In the genomic region with DNA sequence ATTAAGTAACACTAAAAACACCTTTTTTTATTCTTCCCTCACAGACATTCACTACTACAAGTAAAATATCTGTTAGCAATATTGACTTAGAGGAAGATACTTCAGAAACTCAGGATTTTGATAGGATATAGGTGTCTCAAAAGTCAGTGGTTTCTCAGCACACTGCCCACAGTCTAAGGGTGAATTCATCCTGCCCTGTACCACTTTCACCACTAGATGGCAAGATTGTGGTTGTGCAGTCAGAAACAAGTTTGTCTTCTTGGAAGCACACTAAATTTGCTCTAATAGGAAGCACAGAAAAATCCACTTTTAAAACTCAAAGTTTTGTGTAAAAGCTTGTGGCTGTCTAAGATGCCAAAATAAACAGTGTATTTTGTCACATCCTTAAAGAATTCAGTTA, we compare ENCODE assay signal across 8 mouse cellular contexts. TPM values are rescaled to one million over a fixed set of nuclear protein-coding genes. Genes with fewer than 3 reads are reported as not detected.
DNase-seq lines count a peak whose midpoint lies in the region; ATAC-seq lines count a peak whose summit lies in the region.

No protein-coding gene starts in this region.

- no peak for DNase-seq in forebrain, embryonic 11.5 days (ENCODE audit: low spot score)
- DNase-seq in right cerebral cortex, adult 18-20 months = peak; percentile 33
- no peak for DNase-seq in right cerebral cortex, postnatal 4 days
- peak; percentile 30 for DNase-seq in embryo, embryonic 11 days
- DNase-seq in kidney, postnatal 14 days = peak; percentile 53
- DNase-seq in neural tube, embryonic 10.5 days (ENCODE audit: extremely low spot score, low spot score) = no peak

- H3K9ac ChIP-seq in forebrain, embryonic 11.5 days (ENCODE audit: low read length) = no peak overlapping the region
- H3K9ac ChIP-seq in forebrain, embryonic 13.5 days = no peak overlapping the region

- H3K9me3 ChIP-seq in forebrain, embryonic 11.5 days (ENCODE audit: control insufficient read depth, low read length) = no peaks in the 10 kb centered on the region
- no peaks in the 10 kb centered on the region for H3K9me3 ChIP-seq in forebrain, embryonic 13.5 days (replicated peaks)

- no peak overlapping the region for H3K4me2 ChIP-seq in forebrain, embryonic 11.5 days (ENCODE audit: low read depth, low read length, severe bottlenecking)
- no peak overlapping the region for H3K4me2 ChIP-seq in forebrain, embryonic 13.5 days

- H3K27ac ChIP-seq in forebrain, embryonic 11.5 days (ENCODE audit: low read depth, low read length) = no peak overlapping the region
- H3K27ac ChIP-seq in forebrain, embryonic 13.5 days = no peak overlapping the region

- H3K27me3 ChIP-seq in forebrain, embryonic 11.5 days (ENCODE audit: control insufficient read depth, insufficient read depth, low read length) = no peaks in the 10 kb centered on the region
- no peaks in the 10 kb centered on the region for H3K27me3 ChIP-seq in forebrain, embryonic 13.5 days

- ATAC-seq in forebrain, embryonic 11.5 days (replicated peaks; ENCODE audit: low FRiP score) = 0 out of 2 replicates have a peak, but pooled peaks have one; percentile 44
- ATAC-seq in forebrain, embryonic 13.5 days = no peak
- peak; percentile 99 for ATAC-seq in megakaryocyte progenitor cell, adult 5-6 weeks (replicated peaks; ENCODE audit: poor library complexity)

- H3K4me1 ChIP-seq in forebrain, embryonic 11.5 days (replicated peaks; ENCODE audit: control insufficient read depth, insufficient read depth, low read length) = no peaks in the 10 kb centered on the region
- no peaks in the 10 kb centered on the region for H3K4me1 ChIP-seq in forebrain, embryonic 13.5 days

- no peaks in the 10 kb centered on the region; the same call in 1 of the 2 replicates for H3K36me3 ChIP-seq in forebrain, embryonic 11.5 days (ENCODE audit: control insufficient read depth, insufficient read depth, low read length)
- H3K36me3 ChIP-seq in forebrain, embryonic 13.5 days (ENCODE audit: poor library complexity, severe bottlenecking) = peaks cover 31% of the 10 kb centered on the region

- no peak overlapping the region for H3K4me3 ChIP-seq in forebrain, embryonic 11.5 days (ENCODE audit: low read depth, low read length)
- H3K4me3 ChIP-seq in forebrain, embryonic 13.5 days = no peak overlapping the region

RNA-seq across cellular contexts. Expression of gene Zfp944, which starts 8.4 kb away (rescaled TPM):
- 16.0 and 18.8 TPM in 2 replicates for polyA plus RNA-seq in forebrain, embryonic 11.5 days (2014; fragmentation: Nextera tagmentation; extraction: Ambion mirVana)
- polyA plus RNA-seq in forebrain, embryonic 13.5 days (2015; fragmentation: Nextera tagmentation; extraction: Ambion mirVana) = 16.3 and 17.6 TPM in 2 replicates
- total RNA-seq in megakaryocyte progenitor cell, adult 5-6 weeks (2015) = 19.3 and 22.5 TPM in 2 replicates
- 6.3 and 8.8 TPM in 2 replicates for total RNA-seq in megakaryocyte progenitor cell, adult 5-6 weeks (2017)

RNA-seq across cellular contexts. Expression of gene Zfp758, which starts 8.5 kb away (rescaled TPM):
- 9.2 and 12.2 TPM in 2 replicates for polyA plus RNA-seq in forebrain, embryonic 11.5 days (2014; fragmentation: Nextera tagmentation; extraction: Ambion mirVana)
- 9.5 and 10.6 TPM in 2 replicates for polyA plus RNA-seq in forebrain, embryonic 13.5 days (2015; fragmentation: Nextera tagmentation; extraction: Ambion mirVana)
- total RNA-seq in megakaryocyte progenitor cell, adult 5-6 weeks (2015) = 13.4 and 14.5 TPM in 2 replicates
- total RNA-seq in megakaryocyte progenitor cell, adult 5-6 weeks (2017) = 10.4 and 12.8 TPM in 2 replicates

RNA-seq across cellular contexts. Expression of gene CT030661.1, which starts 38.2 kb away (rescaled TPM):
- polyA plus RNA-seq in forebrain, embryonic 11.5 days (2014; fragmentation: Nextera tagmentation; extraction: Ambion mirVana) = 9.7 and 14.1 TPM in 2 replicates
- 10.9 and 13.1 TPM in 2 replicates for polyA plus RNA-seq in forebrain, embryonic 13.5 days (2015; fragmentation: Nextera tagmentation; extraction: Ambion mirVana)
- 29.8 and 35.3 TPM in 2 replicates for total RNA-seq in megakaryocyte progenitor cell, adult 5-6 weeks (2015)
- 16.3 and 22.5 TPM in 2 replicates for total RNA-seq in megakaryocyte progenitor cell, adult 5-6 weeks (2017)

Comparison
In these comparisons a context has a peak if more than half of its experiments do, and no peak if none do; other contexts are left out.
1. DNase-seq: peak in right cerebral cortex, adult 18-20 months (single experiment), embryo, embryonic 11 days (single experiment) and kidney, postnatal 14 days (single experiment); none in forebrain, embryonic 11.5 days (single experiment), right cerebral cortex, postnatal 4 days (single experiment) and neural tube, embryonic 10.5 days (single experiment).